Mouse (Mus musculus) heart, postnatal 25 days (tissue): ENCODE data around the gene Gm11595. TPM values are rescaled to one million over a fixed set of nuclear protein-coding genes. Genes with fewer than 3 reads are reported as not detected.
"Not testable (repeated sequence)": the region's sequence is repeated elsewhere in the genome, so short reads cannot be mapped to it uniquely, and the experiment has no call there.

ENCODE experiments used
- DNase-seq: peaks from one replicate; pipeline ENCODE4 v3.0.0; 2022; ENCODE audit warnings: low spot score
- intact Hi-C: fragments of 180-260 bp; cut with DNase I; formaldehyde crosslinking; loops from one replicate; pipeline ENCODE4 v1.15.1; 2025
- total RNA-seq, 2 experiments: library from RNA; stranded (reverse); gene quantifications; 2 replicates each; pipeline ENCODE4 v1.2.3; 2021

The Gm11595 gene
- total RNA-seq, result not detected

GRCm38 (mm10) chr11:99772813-99773212, at the start of gene Gm11595:
Gene Gm11595, minus strand, starts transcription at chr11:99772913.
- intact Hi-C loops, result not testable (repeated sequence)

GRCm38 (mm10) chr11:99815566-99815965, 42.9 kb upstream of the Gm11595 start, which contains the start of gene Gm11564:
Gene Gm11564, minus strand, starts transcription at chr11:99815666.
- intact Hi-C loops, DNase-seq: not testable (repeated sequence)

More at GRCm38 (mm10) chr11:99772813-99773212, at the start of gene Gm11595:
- not testable (repeated sequence) for DNase-seq

- intact Hi-C loops, DNase-seq: not testable (repeated sequence)
These were observed 37.1 kb upstream of the Gm11595 start, which contains the start of gene Krtap4-13 for GRCm38 (mm10) chr11:99809792-99810191. Gene Krtap4-13, minus strand, starts transcription at chr11:99809892.

- intact Hi-C loops, DNase-seq: not testable (repeated sequence)
These were observed 31.6 kb upstream of the Gm11595 start, which contains the start of gene Gm11554 for GRCm38 (mm10) chr11:99804346-99804745. Gene Gm11554, minus strand, starts transcription at chr11:99804446.

- DNase-seq, intact Hi-C loops: not testable (repeated sequence)
These were observed 26.1 kb upstream of the Gm11595 start, which contains the start of gene Gm11569 for GRCm38 (mm10) chr11:99798832-99799231. Gene Gm11569, minus strand, starts transcription at chr11:99798932.

- intact Hi-C loops, result no loop called here
- DNase-seq, result no peak
These were observed 20.7 kb upstream of the Gm11595 start, which contains the start of gene Gm11596 for GRCm38 (mm10) chr11:99793367-99793766. Gene Gm11596, minus strand, starts transcription at chr11:99793467.

GRCm38 (mm10) chr11:99784900-99785299, 12.2 kb upstream of the Gm11595 start, which contains the start of gene Krtap4-9:
Gene Krtap4-9, plus strand, starts transcription at chr11:99785200.
- DNase-seq, intact Hi-C loops: not testable (repeated sequence)

- intact Hi-C loops, result no loop called here
- DNase-seq, result no peak
These were observed 7.9 kb upstream of the Gm11595 start, which contains the start of gene Krtap4-8 for GRCm38 (mm10) chr11:99780604-99781003. Gene Krtap4-8, minus strand, starts transcription at chr11:99780704.

GRCm38 (mm10) chr11:99778401-99778800, 5.7 kb upstream of the Gm11595 start:
- DNase-seq, result no peak
- intact Hi-C loops, result no loop called here

GRCm38 (mm10) chr11:99768410-99768809, 4.3 kb downstream of the Gm11595 start:
- intact Hi-C loops, result no loop called here
- no peak for DNase-seq

- DNase-seq, result no peak
- intact Hi-C loops, result no loop called here
These were observed 13.8 kb downstream of the Gm11595 start for GRCm38 (mm10) chr11:99758877-99759276.

- no peak for DNase-seq
- intact Hi-C loops, result no loop called here
These were observed 28.7 kb downstream of the Gm11595 start for GRCm38 (mm10) chr11:99743985-99744384.

- intact Hi-C loops, result no loop called here
- DNase-seq, result no peak
These were observed 38.5 kb downstream of the Gm11595 start, which contains the start of gene Gm14180 for GRCm38 (mm10) chr11:99734190-99734589. Gene Gm14180, minus strand, starts transcription at chr11:99734290.

GRCm38 (mm10) chr11:99724061-99724460, 48.7 kb downstream of the Gm11595 start:
- intact Hi-C loops, result loop anchor here (1.0 kb wide), 1 partner anchor 38 kb away; no protein-coding TSS in a partner anchor
- DNase-seq, result no peak

Other genes with a start within 250 kb of the Gm11595 start
- gene Krt40, start 229.8 kb downstream of the Gm11595 start, total RNA-seq, result not detected
- not detected for gene Krtap3-3, start 222.0 kb downstream of the Gm11595 start, total RNA-seq
- gene Krtap3-2, start 216.1 kb downstream of the Gm11595 start, total RNA-seq, result not detected
- gene Gm11939, start 213.4 kb downstream of the Gm11595 start, total RNA-seq, result not detected
- not detected for gene Krtap3-1, start 206.3 kb downstream of the Gm11595 start, total RNA-seq
- gene Krtap1-5, start 191.9 kb downstream of the Gm11595 start, total RNA-seq, result not detected
- not detected for gene Krtap1-4, start 189.3 kb downstream of the Gm11595 start, total RNA-seq
- gene Krtap1-3, start 181.6 kb downstream of the Gm11595 start, total RNA-seq, result not detected
- not detected for gene Krtap9-3, start 174.8 kb downstream of the Gm11595 start, total RNA-seq
- not detected for gene Gm11938, start 169.6 kb downstream of the Gm11595 start, total RNA-seq
- not detected for gene Gm11937, start 162.7 kb downstream of the Gm11595 start, total RNA-seq
- gene Krtap2-4, start 158.1 kb downstream of the Gm11595 start, total RNA-seq, result not detected
- not detected for gene Gm11562, start 152.5 kb downstream of the Gm11595 start, total RNA-seq
- not detected for gene Krtap4-1, start 144.7 kb downstream of the Gm11595 start, total RNA-seq
- gene Krtap4-2, start 137.8 kb downstream of the Gm11595 start, total RNA-seq, result not detected
- not detected for gene Krtap4-7, start 128.8 kb downstream of the Gm11595 start, total RNA-seq
- gene Gm11555, start 122.7 kb downstream of the Gm11595 start, total RNA-seq, result not detected
- gene Gm11563, start 114.0 kb downstream of the Gm11595 start, total RNA-seq, result not detected
- not detected for gene Krtap4-6, start 107.0 kb downstream of the Gm11595 start, total RNA-seq
- not detected for gene Gm14190, start 82.2 kb downstream of the Gm11595 start, total RNA-seq
- gene Gm14180, start 38.6 kb downstream of the Gm11595 start, total RNA-seq, result not detected
- not detected for gene Krtap4-8, start 7.8 kb upstream of the Gm11595 start, total RNA-seq
- gene Krtap4-9, start 12.3 kb upstream of the Gm11595 start, total RNA-seq, result not detected
- not detected for gene Gm11596, start 20.6 kb upstream of the Gm11595 start, total RNA-seq
- not detected for gene Gm11569, start 26.0 kb upstream of the Gm11595 start, total RNA-seq
- gene Gm11554, start 31.5 kb upstream of the Gm11595 start, total RNA-seq, result not detected
- gene Krtap4-13, start 37.0 kb upstream of the Gm11595 start, total RNA-seq, result not detected
- not detected for gene Gm11564, start 42.8 kb upstream of the Gm11595 start, total RNA-seq
- gene 2300003K06Rik, start 65.2 kb upstream of the Gm11595 start, total RNA-seq, result not detected
- not detected for gene Krtap4-16, start 78.7 kb upstream of the Gm11595 start, total RNA-seq
- gene Gm11568, start 85.0 kb upstream of the Gm11595 start, total RNA-seq, result not detected
- not detected for gene Gm11559, start 91.6 kb upstream of the Gm11595 start, total RNA-seq
- gene Krtap9-1, start 100.5 kb upstream of the Gm11595 start, total RNA-seq, result not detected
- gene Gm11567, start 106.3 kb upstream of the Gm11595 start, total RNA-seq, result not detected
- not detected for gene Krtap31-1, start 135.0 kb upstream of the Gm11595 start, total RNA-seq
- not detected for gene Gm11565, start 141.8 kb upstream of the Gm11595 start, total RNA-seq
- gene Krtap31-2, start 163.4 kb upstream of the Gm11595 start, total RNA-seq, result not detected
- not detected for gene Krtap9-5, start 175.6 kb upstream of the Gm11595 start, total RNA-seq
- gene Krtap29-1, start 206.1 kb upstream of the Gm11595 start, total RNA-seq, result not detected
- gene Krtap16-1, start 213.7 kb upstream of the Gm11595 start, total RNA-seq, result not detected
- gene Krtap17-1, start 221.1 kb upstream of the Gm11595 start, total RNA-seq, result not detected
- gene Krt33a, start 243.3 kb upstream of the Gm11595 start, total RNA-seq, result not detected